Mouse (Mus musculus) T-helper 1 cell (primary cell): ENCODE measurements around the gene Mlf2.
"Not testable (repeated sequence)": the region's sequence is repeated elsewhere in the genome, so short reads cannot be mapped to it uniquely, and the experiment has no call there.

ENCODE experiments used
- in situ Hi-C: fragments of 300-600 bp; cut with MboI, MseI; formaldehyde crosslinking; loops from one replicate; pipeline ENCODE4 v1.15.1; 2025; ENCODE audit warnings: high pct_unique_total_duplicates

Mlf2 gene

GRCm38 (mm10) chr6:124930754-124931524 is at the start of gene Mlf2:
TSS of gene Mlf2 (plus strand) at chr6:124931386.
- in situ Hi-C loops = loop anchor here (5.0 to 10.0 kb wide), 2 partner anchors 36 to 66 kb away; partner anchors contain the start of genes Cops7a and Gpr162

DNA sequence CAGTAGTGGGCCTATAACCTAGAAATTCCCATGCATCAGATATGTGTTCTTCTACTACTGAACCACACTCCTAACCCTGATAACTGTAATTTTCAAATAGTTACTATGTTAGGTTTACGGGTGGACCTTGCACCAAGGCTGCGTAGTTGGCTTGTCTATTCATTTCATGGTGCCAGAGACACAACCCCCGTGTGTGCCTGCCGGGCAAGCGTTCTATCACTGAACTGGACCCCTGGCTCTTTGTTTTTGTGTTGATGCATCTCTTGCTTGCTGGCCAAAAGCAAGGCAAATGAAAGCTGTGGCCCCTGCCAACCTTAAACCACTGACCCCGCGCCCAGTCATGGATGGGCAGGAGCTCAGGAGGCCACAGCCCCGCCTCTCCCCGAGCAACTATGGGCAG is 49.4 kb upstream of the Mlf2 start:
- in situ Hi-C loops = no loop called here

DNA sequence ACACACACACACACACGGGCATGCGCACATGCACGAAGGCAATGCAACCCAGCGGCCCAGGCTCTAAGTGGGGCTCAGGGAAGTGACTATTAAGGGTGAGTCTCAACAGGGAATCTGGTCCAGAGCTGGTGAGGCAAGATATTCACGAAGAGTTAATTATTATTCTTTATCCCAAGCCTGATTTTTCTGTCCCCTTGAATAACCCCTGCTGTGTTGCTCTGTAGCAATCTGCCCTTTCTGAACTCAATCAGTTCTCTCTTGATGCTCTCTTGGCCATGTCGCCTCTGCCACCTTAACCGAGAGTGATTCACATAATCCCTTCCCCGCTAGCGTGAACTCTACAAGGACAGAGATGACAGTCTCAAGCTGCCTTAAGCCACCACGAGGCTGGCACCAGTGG is 47.8 kb upstream of the Mlf2 start:
- in situ Hi-C loops = no loop called here

DNA sequence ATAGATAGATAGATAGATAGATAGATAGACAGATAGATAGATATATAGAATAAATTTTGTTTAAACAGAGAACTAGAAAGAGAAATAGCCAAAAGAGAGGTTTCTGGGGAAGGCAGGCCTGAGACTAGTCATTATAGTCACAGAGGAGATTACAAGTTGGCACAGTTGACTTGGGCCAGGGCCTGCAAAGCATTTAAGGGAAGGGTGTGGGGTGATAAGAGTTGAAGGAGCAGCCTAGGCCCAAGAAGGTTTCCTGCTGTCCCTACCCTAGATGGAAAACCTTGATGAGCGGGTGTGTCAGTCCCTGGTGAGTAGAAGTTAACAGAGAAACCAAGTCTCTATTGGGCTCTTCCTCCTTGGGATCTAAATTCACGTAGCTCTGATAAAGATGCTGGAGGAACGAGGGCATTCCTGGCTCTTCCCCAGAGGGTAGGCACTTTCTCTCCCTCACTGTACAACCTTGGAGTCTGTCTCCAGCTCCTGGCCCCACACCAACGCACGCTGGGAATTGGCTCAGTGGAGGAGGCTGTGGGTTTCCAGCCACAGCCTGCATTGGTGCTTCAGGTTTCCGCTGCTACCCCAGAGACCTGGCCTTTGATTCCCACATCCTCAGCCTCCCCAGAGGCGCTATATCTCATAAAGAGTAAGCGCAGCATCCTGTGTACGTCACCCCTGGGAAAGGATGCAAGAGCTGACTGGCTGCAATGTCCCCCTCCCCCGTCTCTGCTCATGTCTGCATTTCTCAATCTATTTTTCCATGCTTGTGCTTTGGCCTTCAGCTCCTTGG is 46.3 kb upstream of the Mlf2 start:
- in situ Hi-C loops = no loop called here

DNA sequence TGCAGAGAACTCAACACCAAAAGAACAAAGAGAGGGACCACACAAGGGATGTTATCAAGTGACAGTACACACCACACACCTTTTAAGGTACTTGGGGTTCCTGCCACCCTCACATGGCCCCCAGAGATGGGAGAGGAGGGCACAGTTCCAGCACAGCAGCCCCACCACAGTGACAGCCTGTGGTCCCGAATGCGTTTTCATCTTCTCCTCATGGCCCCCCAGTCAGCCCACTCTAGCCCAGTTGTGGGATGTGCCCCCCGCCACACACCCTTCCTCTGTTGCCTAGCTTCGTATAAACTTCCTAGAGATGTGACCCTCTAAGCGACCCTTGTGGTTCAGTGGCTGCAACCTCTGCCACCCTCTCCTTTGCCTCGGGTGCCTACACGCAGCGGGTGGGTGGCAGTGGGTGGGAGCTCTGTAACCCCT is 45.2 kb upstream of the Mlf2 start:
- in situ Hi-C loops = no loop called here

DNA sequence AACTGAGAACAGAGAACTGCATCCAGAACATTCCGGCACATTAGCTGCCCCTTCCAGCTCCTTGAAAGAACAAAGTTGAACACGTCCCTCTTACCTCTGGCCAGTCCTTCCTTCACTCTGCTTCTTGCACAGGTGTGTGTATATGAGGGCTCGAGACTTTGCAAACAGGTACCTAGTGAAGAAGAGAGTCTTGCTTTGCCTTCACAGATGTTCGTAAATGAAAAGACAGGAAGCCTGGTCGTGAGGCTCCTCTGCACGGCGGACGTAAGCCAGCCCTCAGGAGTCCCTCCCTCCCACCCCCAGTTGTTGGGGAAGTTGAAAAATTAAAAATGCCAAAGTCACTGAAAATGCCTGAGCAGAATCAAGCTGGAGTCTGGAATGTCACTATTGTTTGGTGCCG is 43.2 kb upstream of the Mlf2 start, which contains the start of gene Cd4:
TSS of gene Cd4 (minus strand) at position 236 of the 400 bp plus-strand sequence.
- in situ Hi-C loops = no loop called here

DNA sequence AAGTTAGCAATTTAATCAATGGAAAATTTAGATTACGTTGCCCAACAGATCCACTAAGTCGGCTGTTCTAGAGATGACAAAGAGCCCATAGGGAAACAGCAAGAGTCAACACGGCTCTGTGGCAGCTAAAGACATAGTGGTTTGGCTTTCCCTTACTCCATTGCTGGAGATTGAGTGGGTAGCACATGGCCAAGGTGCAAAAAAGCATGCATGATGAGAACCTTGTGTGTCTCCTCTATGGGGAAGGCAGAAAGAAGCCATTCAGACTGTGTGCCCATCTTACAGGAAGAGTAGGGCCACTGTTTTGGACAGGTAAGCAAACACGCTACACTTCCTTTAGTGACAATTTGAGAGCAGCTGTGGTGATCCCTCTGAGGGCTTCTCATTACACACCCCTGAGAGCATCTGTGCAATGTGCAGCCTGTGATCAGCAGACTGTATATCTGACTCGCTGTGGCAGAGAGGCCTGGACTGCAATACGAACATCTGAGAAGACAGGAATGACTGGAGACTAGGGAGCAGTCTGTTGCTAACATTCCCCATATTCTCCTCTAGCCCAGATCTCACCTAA is 42.5 kb upstream of the Mlf2 start:
- in situ Hi-C loops = no loop called here

DNA sequence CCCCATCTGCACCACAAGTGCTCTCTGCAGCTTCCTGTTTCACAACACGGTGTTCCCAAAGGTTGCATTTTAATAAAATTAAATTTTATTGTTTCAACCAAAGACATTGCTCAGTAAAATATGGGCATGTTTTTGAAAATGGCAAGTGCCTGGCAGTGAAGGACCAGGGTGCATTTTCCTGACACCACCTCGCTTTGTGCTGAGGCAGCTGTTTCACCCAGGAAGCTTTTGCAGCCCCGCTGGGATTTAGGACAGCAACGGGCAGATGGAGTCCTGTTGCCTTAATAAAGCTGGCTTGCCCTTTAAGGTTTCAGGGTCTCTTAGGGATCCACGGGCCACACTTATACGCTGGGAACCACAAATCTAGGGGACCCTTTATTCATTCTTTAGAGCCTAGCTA is 40.2 kb upstream of the Mlf2 start:
- in situ Hi-C loops = no loop called here

- in situ Hi-C loops = not testable (repeated sequence)
Measured at GRCm38 (mm10) chr6:124894113-124894512, 37.1 kb upstream of the Mlf2 start.

GRCm38 (mm10) chr6:124898359-124898758 is 32.8 kb upstream of the Mlf2 start:
- in situ Hi-C loops = no loop called here

- in situ Hi-C loops = no loop called here
Measured at GRCm38 (mm10) chr6:124900056-124900800, 31.0 kb upstream of the Mlf2 start.

- in situ Hi-C loops = no loop called here
Measured at GRCm38 (mm10) chr6:124900801-124901480, 30.2 kb upstream of the Mlf2 start.

DNA sequence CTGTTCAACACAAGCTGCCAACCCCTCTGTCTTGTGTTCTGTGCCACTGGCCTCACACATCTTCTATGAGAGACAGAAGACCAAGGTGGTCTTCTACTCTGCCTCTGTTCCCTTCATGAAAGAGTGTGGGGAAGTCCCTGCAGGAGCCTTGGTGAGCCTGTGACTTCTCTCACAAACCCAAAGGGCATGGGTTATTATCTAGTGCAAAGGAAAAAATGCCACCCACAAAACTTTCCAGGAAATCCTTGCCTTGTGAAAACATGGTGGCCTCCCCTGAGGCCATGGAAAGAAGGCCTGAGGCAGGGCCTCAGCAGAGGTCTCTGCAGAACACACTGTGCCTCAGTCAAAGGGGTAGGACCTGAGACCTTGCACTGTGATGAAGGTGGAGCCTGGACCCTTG is 29.3 kb upstream of the Mlf2 start:
- in situ Hi-C loops = no loop called here

GRCm38 (mm10) chr6:124903580-124904151 is 27.5 kb upstream of the Mlf2 start:
- in situ Hi-C loops = no loop called here

GRCm38 (mm10) chr6:124904161-124904981 is 26.8 kb upstream of the Mlf2 start:
- in situ Hi-C loops = no loop called here

DNA sequence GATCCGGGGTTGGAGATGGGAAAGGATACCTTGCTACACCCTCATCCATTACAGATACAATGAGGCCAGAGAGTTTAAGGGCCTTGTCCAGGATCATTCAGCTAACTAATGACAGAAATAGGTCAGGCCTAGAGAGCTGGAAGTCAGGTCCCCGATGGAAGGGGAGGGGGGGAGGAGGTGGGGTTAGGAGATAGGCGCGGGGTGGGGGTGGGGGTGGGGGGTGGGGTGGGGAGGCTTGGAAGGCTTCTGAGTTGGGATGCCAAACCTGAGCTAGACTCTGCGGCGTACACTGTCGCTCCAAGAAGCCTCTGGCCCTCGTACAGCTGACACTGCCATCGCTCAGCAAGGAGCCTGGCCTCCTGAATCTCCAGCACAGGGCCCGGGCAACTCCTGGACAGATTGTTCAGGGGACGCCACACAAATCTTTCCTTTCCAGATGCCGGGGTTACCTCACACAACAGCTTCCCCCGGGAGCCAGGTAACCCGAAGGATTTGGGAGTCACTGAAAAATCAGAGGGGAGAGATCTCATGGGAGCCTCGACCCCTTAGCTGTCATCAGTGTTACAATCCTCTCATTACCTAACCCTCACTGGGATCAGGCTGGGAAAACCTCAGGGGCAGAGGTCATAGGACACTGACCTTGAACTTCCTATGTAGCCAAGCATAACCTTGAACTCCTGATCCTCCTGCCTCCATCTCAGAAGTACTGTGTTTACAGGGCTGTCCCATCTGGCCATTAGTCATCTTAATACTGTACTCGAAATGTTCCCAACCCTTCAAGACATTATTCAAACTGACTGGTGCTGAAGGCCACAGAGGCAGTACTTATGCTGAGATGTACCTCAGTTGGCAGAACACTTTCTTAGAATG is 26.0 kb upstream of the Mlf2 start:
- in situ Hi-C loops = no loop called here

DNA sequence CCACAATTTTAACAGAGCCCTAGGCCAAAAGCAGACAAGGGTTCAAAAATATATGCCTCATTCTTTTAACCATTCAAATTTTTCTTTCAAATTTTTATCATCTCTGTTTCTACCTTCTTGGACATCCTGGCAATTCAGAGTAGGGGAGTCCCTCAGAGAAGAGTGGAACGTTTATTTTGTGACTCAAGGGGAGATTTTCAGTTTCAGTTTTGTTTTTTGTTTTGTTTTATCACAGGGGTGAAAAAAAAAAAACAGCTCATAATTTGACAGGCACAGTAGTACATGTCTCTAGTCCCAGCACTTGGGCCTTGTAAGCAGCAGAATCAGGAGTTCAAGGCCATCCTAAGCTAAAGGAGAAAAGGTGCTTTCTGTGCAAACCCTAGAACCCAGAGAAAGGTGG is 23.4 kb upstream of the Mlf2 start:
- in situ Hi-C loops = no loop called here

- in situ Hi-C loops = no loop called here
Measured at GRCm38 (mm10) chr6:124910032-124910431, 21.2 kb upstream of the Mlf2 start.
